In the genomic region with DNA sequence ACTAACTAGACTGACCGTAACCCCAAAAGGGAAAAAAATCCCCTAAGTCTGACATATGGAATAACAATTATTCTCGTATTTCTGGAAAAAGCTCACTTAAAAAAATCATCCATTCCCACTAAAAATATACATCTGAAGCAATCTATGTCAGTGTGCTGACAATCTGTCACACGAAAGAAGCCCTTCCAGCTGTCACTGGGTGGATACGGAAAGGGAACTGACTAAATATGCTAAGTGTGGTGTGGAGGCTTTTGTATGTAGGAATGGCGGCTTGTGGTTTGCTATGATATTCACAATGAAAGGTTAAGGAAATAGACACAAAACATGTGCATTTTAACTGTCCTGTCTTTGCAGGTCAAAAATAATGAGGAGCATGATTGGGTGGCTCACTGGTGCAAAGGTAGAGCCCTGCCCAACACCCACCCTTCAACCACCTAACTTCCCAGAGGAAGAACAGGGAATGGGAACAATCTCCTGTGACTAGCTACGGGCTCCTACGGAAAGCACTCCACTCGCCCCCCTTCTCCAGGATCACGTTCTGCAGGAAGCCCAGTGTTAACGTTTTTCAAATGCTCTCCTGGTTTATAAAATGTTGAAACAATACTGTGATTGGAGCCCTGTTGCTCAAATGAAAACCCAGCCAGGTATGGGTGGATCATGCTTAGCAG, we compare ENCODE assay signal across 18 mouse cellular contexts.
A peak's percentile ranks its signal among the peaks of the same experiment; 100 is the strongest.
DNase-seq lines count a peak whose midpoint lies in the region; ATAC-seq lines count a peak whose summit lies in the region.
"Had no signal": no experiment of that assay in that cellular context is flagged by ENCODE, and none has a peak within 500 bp of the region (broad histone marks: within the 10 kb centered on the region; RNA-seq: fewer than 3 reads in every experiment).

No protein-coding gene starts in this region.

- ATAC-seq in hindbrain, embryonic 13.5 days (ENCODE audit: low FRiP score) = 0 out of 2 replicates have a peak, but pooled peaks have one; percentile 36
- ATAC-seq in hindbrain, embryonic 14.5 days (ENCODE audit: low FRiP score) = no peak
- ATAC-seq in midbrain, embryonic 14.5 days (ENCODE audit: low FRiP score, low TSS enrichment) = no peak
- no peak for ATAC-seq in erythroid progenitor cell, adult 5-6 weeks (replicated peaks; ENCODE audit: low FRiP score, poor library complexity, severe bottlenecking)
- ATAC-seq: liver, embryonic 12.5 days had no signal

- no peak overlapping the region for H3K4me2 ChIP-seq in hindbrain, embryonic 13.5 days
- H3K4me2 ChIP-seq in hindbrain, embryonic 14.5 days (replicated peaks) = no peak overlapping the region
- H3K4me2 ChIP-seq in midbrain, embryonic 14.5 days (ENCODE audit: low read length) = no peak overlapping the region
- H3K4me2 ChIP-seq: embryonic facial prominence, embryonic 15.5 days; liver, embryonic 12.5 days; neural tube, embryonic 12.5 days had no signal

- no peak overlapping the region for H3K27ac ChIP-seq in hindbrain, embryonic 13.5 days
- H3K27ac ChIP-seq in hindbrain, embryonic 14.5 days = no peak overlapping the region
- H3K27ac ChIP-seq in midbrain, embryonic 14.5 days (replicated peaks; ENCODE audit: low read depth, low read length) = peak overlapping the region; percentile 41; the same call in 1 of the 2 replicates
- H3K27ac ChIP-seq in midbrain, embryonic 10.5 days (replicated peaks) = no peak overlapping the region
- H3K27ac ChIP-seq: embryonic facial prominence, embryonic 15.5 days; liver, embryonic 12.5 days; neural tube, embryonic 12.5 days had no signal

- 58% methylated on average over 10 of the region's 10 CpGs for WGBS in hindbrain, embryonic 13.5 days
- 52% methylated on average over 10 of the region's 10 CpGs for WGBS in hindbrain, embryonic 14.5 days
- 47% methylated on average over 10 of the region's 10 CpGs for WGBS in midbrain, embryonic 14.5 days
- 56% methylated on average over 10 of the region's 10 CpGs for WGBS in midbrain, embryonic 10.5 days

- peak; percentile 13 for DNase-seq in cerebellum, adult 8-10 months
- DNase-seq in cerebellum, adult 11 months = no peak
- no peak for DNase-seq in hindbrain, embryonic 14.5 days (ENCODE audit: low spot score)
- peak; percentile 25 for DNase-seq in midbrain, embryonic 14.5 days
- no peak for DNase-seq in midbrain, embryonic 10.5 days (ENCODE audit: low spot score)
- DNase-seq in telencephalon, adult 2 months (ENCODE audit: low read depth, low spot score) = peak; percentile 43
- DNase-seq: adrenal gland, postnatal 14 days; heart, adult 18-20 months; kidney, adult 2 months; kidney, postnatal 4 days; lung, postnatal 36 days; spleen, adult 18-20 months; thymus, postnatal 14 days had no signal

- H3K9me3 ChIP-seq in hindbrain, embryonic 13.5 days = no peaks in the 10 kb centered on the region
- no peaks in the 10 kb centered on the region for H3K9me3 ChIP-seq in hindbrain, embryonic 14.5 days (ENCODE audit: control insufficient read depth, low read length)
- no peaks in the 10 kb centered on the region for H3K9me3 ChIP-seq in midbrain, embryonic 14.5 days (ENCODE audit: control insufficient read depth, low read length)
- H3K9me3 ChIP-seq in midbrain, embryonic 10.5 days (replicated peaks) = no peaks in the 10 kb centered on the region
- H3K9me3 ChIP-seq: embryonic facial prominence, embryonic 15.5 days; liver, embryonic 12.5 days; neural tube, embryonic 12.5 days had no signal

- H3K4me3 ChIP-seq in hindbrain, embryonic 13.5 days = no peak overlapping the region
- no peak overlapping the region for H3K4me3 ChIP-seq in hindbrain, embryonic 14.5 days (replicated peaks; ENCODE audit: low read length)
- no peak overlapping the region for H3K4me3 ChIP-seq in midbrain, embryonic 14.5 days (replicated peaks; ENCODE audit: low read depth, low read length)
- no peak overlapping the region for H3K4me3 ChIP-seq in midbrain, embryonic 10.5 days
- H3K4me3 ChIP-seq: embryonic facial prominence, embryonic 15.5 days; liver, embryonic 12.5 days; neural tube, embryonic 12.5 days had no signal

- H3K27me3 ChIP-seq in hindbrain, embryonic 13.5 days = no peaks in the 10 kb centered on the region
- no peaks in the 10 kb centered on the region for H3K27me3 ChIP-seq in hindbrain, embryonic 14.5 days (ENCODE audit: control insufficient read depth, insufficient read depth, low read length)
- H3K27me3 ChIP-seq in midbrain, embryonic 14.5 days (ENCODE audit: control insufficient read depth, insufficient read depth, low read length) = no peaks in the 10 kb centered on the region
- no peaks in the 10 kb centered on the region for H3K27me3 ChIP-seq in midbrain, embryonic 10.5 days (ENCODE audit: low read depth, poor library complexity, severe bottlenecking)
- H3K27me3 ChIP-seq: embryonic facial prominence, embryonic 15.5 days; liver, embryonic 12.5 days; neural tube, embryonic 12.5 days had no signal

- no peaks in the 10 kb centered on the region for H3K4me1 ChIP-seq in hindbrain, embryonic 13.5 days (replicated peaks)
- no peaks in the 10 kb centered on the region for H3K4me1 ChIP-seq in hindbrain, embryonic 14.5 days (replicated peaks; ENCODE audit: control insufficient read depth, insufficient read depth, low read length)
- H3K4me1 ChIP-seq in midbrain, embryonic 14.5 days (ENCODE audit: control insufficient read depth, insufficient read depth, low read length) = no peaks in the 10 kb centered on the region
- H3K4me1 ChIP-seq in midbrain, embryonic 10.5 days = peaks cover 13% of the 10 kb centered on the region
- H3K4me1 ChIP-seq: liver, embryonic 12.5 days; neural tube, embryonic 12.5 days had no signal

- no peak overlapping the region for H3K9ac ChIP-seq in hindbrain, embryonic 13.5 days
- no peak overlapping the region for H3K9ac ChIP-seq in hindbrain, embryonic 14.5 days
- H3K9ac ChIP-seq in midbrain, embryonic 14.5 days (replicated peaks; ENCODE audit: low read length) = no peak overlapping the region
- H3K9ac ChIP-seq: embryonic facial prominence, embryonic 15.5 days; liver, embryonic 12.5 days; neural tube, embryonic 12.5 days had no signal

- H3K36me3 ChIP-seq in hindbrain, embryonic 13.5 days = no peaks in the 10 kb centered on the region
- no peaks in the 10 kb centered on the region for H3K36me3 ChIP-seq in hindbrain, embryonic 14.5 days (replicated peaks; ENCODE audit: control insufficient read depth, insufficient read depth)
- H3K36me3 ChIP-seq in midbrain, embryonic 14.5 days (ENCODE audit: control insufficient read depth, insufficient read depth, low read length) = no peaks in the 10 kb centered on the region
- H3K36me3 ChIP-seq in midbrain, embryonic 10.5 days = no peaks in the 10 kb centered on the region
- H3K36me3 ChIP-seq: embryonic facial prominence, embryonic 15.5 days; liver, embryonic 12.5 days; neural tube, embryonic 12.5 days had no signal

Comparison
In these comparisons a context has a peak if more than half of its experiments do, and no peak if none do; other contexts are left out.
1. DNase-seq: peak in cerebellum, adult 8-10 months (single experiment), midbrain, embryonic 14.5 days (single experiment) and telencephalon, adult 2 months (single experiment); none in cerebellum, adult 11 months (single experiment), hindbrain, embryonic 14.5 days (single experiment) and midbrain, embryonic 10.5 days (single experiment).